Mouse (Mus musculus) spleen, postnatal 10 days (tissue): ENCODE measurements around the gene Kcne2.
A peak's percentile ranks its signal among the peaks of the same experiment; 100 is the strongest.

Source experiments
- DNase-seq, 2 experiments: peaks; one replicate each; pipeline ENCODE4 v3.0.0; 2021 to 2022; ENCODE audit warnings: low spot score in 2 of 2

Kcne2 gene

GRCm38 (mm10) chr16:92309126-92309525 lies 16.9 kb downstream of the Kcne2 start:
- DNase-seq, result no peak

GRCm38 (mm10) chr16:92313953-92314741 lies 22.0 kb downstream of the Kcne2 start:
- peak; percentile 13 to 41 for DNase-seq

- no peak for DNase-seq
Measured at GRCm38 (mm10) chr16:92316049-92316738, 24.0 kb downstream of the Kcne2 start.

- DNase-seq, result peak; percentile 53 to 84
Measured at GRCm38 (mm10) chr16:92319353-92320109, 27.3 kb downstream of the Kcne2 start.

GRCm38 (mm10) chr16:92320361-92320760 lies 28.2 kb downstream of the Kcne2 start:
- no peak for DNase-seq

GRCm38 (mm10) chr16:92321341-92321740 lies 29.2 kb downstream of the Kcne2 start, which contains the start of gene Fam243:
Gene Fam243, minus strand, starts transcription at chr16:92321441.
- no peak for DNase-seq

GRCm38 (mm10) chr16:92324309-92325061 lies 32.3 kb downstream of the Kcne2 start:
- no peak for DNase-seq

GRCm38 (mm10) chr16:92325062-92325406 lies 32.8 kb downstream of the Kcne2 start:
- no peak for DNase-seq

GRCm38 (mm10) chr16:92327911-92328310 lies 35.7 kb downstream of the Kcne2 start:
- DNase-seq, result no peak

GRCm38 (mm10) chr16:92330966-92331365 lies 38.8 kb downstream of the Kcne2 start:
- DNase-seq, result no peak

- no peak for DNase-seq
Measured at GRCm38 (mm10) chr16:92334600-92334999, 42.4 kb downstream of the Kcne2 start.

- peak; percentile 24 to 65 for DNase-seq
Measured at GRCm38 (mm10) chr16:92336280-92336679, 44.1 kb downstream of the Kcne2 start.

GRCm38 (mm10) chr16:92340612-92341511 lies 48.7 kb downstream of the Kcne2 start:
- DNase-seq, result peak; percentile 26 to 69

GRCm38 (mm10) chr16:92345177-92345576 lies 53.0 kb downstream of the Kcne2 start:
- no peak for DNase-seq

GRCm38 (mm10) chr16:92346297-92346916 lies 54.2 kb downstream of the Kcne2 start:
- no peak for DNase-seq
